Comparison of ENCODE assay signal across 9 mouse cellular contexts in the genomic region with DNA sequence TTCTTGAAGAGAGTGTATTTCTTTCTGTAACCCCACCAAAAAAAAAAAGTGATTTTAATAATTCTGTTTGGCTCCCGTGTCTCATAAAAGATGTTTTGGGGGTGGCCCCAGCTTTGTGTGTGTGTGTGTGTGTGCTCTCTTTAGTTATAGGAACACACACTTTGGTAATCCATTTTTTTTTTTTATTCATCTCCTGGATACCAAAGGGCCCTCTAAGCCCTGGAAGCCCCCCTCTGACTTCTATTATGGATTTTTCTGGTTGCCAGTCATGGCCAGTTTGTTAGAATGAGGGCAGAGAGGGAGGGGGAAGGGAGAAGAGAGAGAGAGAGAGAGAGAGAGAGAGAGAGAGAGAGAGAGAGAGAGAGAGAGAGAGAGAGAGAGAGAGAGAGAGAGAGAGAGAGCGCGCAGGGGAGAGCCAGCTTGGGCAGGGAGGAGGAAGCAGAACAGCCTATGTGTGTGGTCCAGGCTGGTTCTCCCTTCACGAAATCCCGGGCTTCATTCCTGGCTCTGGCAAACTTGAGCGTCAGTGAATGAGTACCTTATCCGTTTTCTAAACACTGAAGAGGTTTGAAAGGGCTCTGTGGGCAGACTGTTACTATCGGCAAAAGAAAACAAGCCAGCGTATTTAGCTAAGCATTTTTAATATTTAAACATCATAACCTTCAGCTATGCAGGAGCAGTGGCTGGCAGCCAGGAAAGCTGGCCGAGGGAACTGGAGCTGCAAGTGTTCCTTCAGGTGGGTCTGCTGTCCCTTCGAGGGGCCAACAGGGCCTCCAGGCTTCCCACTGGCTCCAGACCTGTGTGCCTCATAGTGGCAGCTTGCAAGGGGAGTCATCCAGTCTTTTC.
DNase-seq lines count a peak whose midpoint lies in the region; ATAC-seq and TF ChIP-seq lines count a peak whose summit lies in the region.
"Had no signal": no experiment of that assay in that cellular context is flagged by ENCODE, and none has a peak within 500 bp of the region (broad histone marks: within the 10 kb centered on the region; RNA-seq: fewer than 3 reads in every experiment).

No protein-coding gene starts in this region.

- no peak for TF ChIP-seq CTCF in kidney, adult 2 months (conservative IDR thresholded peaks at IDR 0.05; ENCODE audit: insufficient read depth, insufficient read length, low read depth, low read length)

- H3K27ac ChIP-seq in forebrain, embryonic 14.5 days (ENCODE audit: low read depth, low read length), result peak overlapping the region; percentile 53
- peak overlapping the region; percentile 83 for H3K27ac ChIP-seq in kidney, adult 2 months (ENCODE audit: insufficient read depth, low read depth, low read length)
- peak overlapping the region; percentile 96 for H3K27ac ChIP-seq in limb, embryonic 12.5 days
- H3K27ac ChIP-seq in neural tube, embryonic 13.5 days (replicated peaks), result peak overlapping the region; percentile 67

- peaks cover 14% of the 10 kb centered on the region for H3K4me1 ChIP-seq in forebrain, embryonic 14.5 days (ENCODE audit: control insufficient read depth, insufficient read depth, low read length)
- H3K4me1 ChIP-seq in kidney, adult 2 months (ENCODE audit: control insufficient read depth, insufficient read depth, low read length), result peaks cover 19% of the 10 kb centered on the region
- peaks cover 57% of the 10 kb centered on the region for H3K4me1 ChIP-seq in limb, embryonic 12.5 days (replicated peaks)
- peaks cover 33% of the 10 kb centered on the region for H3K4me1 ChIP-seq in neural tube, embryonic 13.5 days (replicated peaks)

- H3K36me3 ChIP-seq in forebrain, embryonic 14.5 days (ENCODE audit: control insufficient read depth, insufficient read depth, low read length), result no peaks in the 10 kb centered on the region
- H3K36me3 ChIP-seq in kidney, adult 2 months (ENCODE audit: control insufficient read depth, insufficient read depth, low read length), result no peaks in the 10 kb centered on the region
- H3K36me3 ChIP-seq in limb, embryonic 12.5 days, result no peaks in the 10 kb centered on the region
- H3K36me3 ChIP-seq in neural tube, embryonic 13.5 days, result no peaks in the 10 kb centered on the region

- H3K4me2 ChIP-seq in forebrain, embryonic 14.5 days (ENCODE audit: low read length), result peak overlapping the region; percentile 36
- H3K4me2 ChIP-seq in limb, embryonic 12.5 days, result peak overlapping the region; percentile 41
- peak overlapping the region; percentile 36 for H3K4me2 ChIP-seq in neural tube, embryonic 13.5 days

- 5% methylated on average over 11 of the region's 11 CpGs for WGBS in forebrain, embryonic 14.5 days
- 15% methylated on average over 11 of the region's 11 CpGs for WGBS in kidney, adult 2 months
- 12% methylated on average over 11 of the region's 11 CpGs for WGBS in limb, embryonic 12.5 days
- 16% methylated on average over 11 of the region's 11 CpGs for WGBS in neural tube, embryonic 13.5 days

- peak; percentile 57 for DNase-seq in adrenal gland, postnatal 10 days
- DNase-seq in adrenal gland, adult 18-20 months (ENCODE audit: low spot score in 2 of 2), result no peak
- peak; percentile 39 for DNase-seq in cerebellum, adult 11 months
- DNase-seq in forebrain, embryonic 14.5 days (ENCODE audit: low spot score), result peak; percentile 83
- DNase-seq in kidney, adult 2 months, result peak; percentile 84
- DNase-seq in thymus, postnatal 10 days (ENCODE audit: low spot score in 2 of 2), result no peak

- peak; percentile 67 for ATAC-seq in forebrain, embryonic 14.5 days
- peak; percentile 40; the same call in 1 of the 2 replicates for ATAC-seq in limb, embryonic 12.5 days (ENCODE audit: insufficient number of reproducible peaks, insufficient read depth, low FRiP score, low TSS enrichment, low read depth)
- ATAC-seq in neural tube, embryonic 13.5 days (ENCODE audit: low read depth), result peak; percentile 68

- no peak overlapping the region for H3K4me3 ChIP-seq in forebrain, embryonic 14.5 days (ENCODE audit: low read depth, low read length)
- H3K4me3 ChIP-seq in kidney, adult 2 months (ENCODE audit: insufficient read depth, low read depth, low read length), result no peak overlapping the region
- H3K4me3 ChIP-seq in limb, embryonic 12.5 days (replicated peaks), result 0 out of 2 replicates have a peak overlapping the region, but pooled peaks have one; percentile 0
- H3K4me3 ChIP-seq in neural tube, embryonic 13.5 days, result no peak overlapping the region
- H3K4me3 ChIP-seq: myocyte had no signal

- H3K27me3 ChIP-seq in forebrain, embryonic 14.5 days (replicated peaks; ENCODE audit: control insufficient read depth, insufficient read depth, low read length), result no peaks in the 10 kb centered on the region
- no peaks in the 10 kb centered on the region for H3K27me3 ChIP-seq in kidney, adult 2 months (replicated peaks; ENCODE audit: control insufficient read depth, insufficient read depth, low read length)
- H3K27me3 ChIP-seq in limb, embryonic 12.5 days, result no peaks in the 10 kb centered on the region
- H3K27me3 ChIP-seq in neural tube, embryonic 13.5 days, result no peaks in the 10 kb centered on the region

- no peaks in the 10 kb centered on the region for H3K9me3 ChIP-seq in forebrain, embryonic 14.5 days (replicated peaks; ENCODE audit: control insufficient read depth, low read length)
- H3K9me3 ChIP-seq in limb, embryonic 12.5 days, result no peaks in the 10 kb centered on the region
- H3K9me3 ChIP-seq in neural tube, embryonic 13.5 days, result peaks cover 5% of the 10 kb centered on the region; the same call in 1 of the 2 replicates

- TF ChIP-seq POLR2A in kidney, adult 2 months (IDR thresholded peaks at IDR 0.05; ENCODE audit: low read depth, low read length), result no peak

- peak overlapping the region; percentile 25; the same call in 1 of the 2 replicates for H3K9ac ChIP-seq in forebrain, embryonic 14.5 days (ENCODE audit: low read length)
- 0 out of 2 replicates have a peak overlapping the region, but pooled peaks have one; percentile 24 for H3K9ac ChIP-seq in limb, embryonic 12.5 days (replicated peaks)
- H3K9ac ChIP-seq in neural tube, embryonic 13.5 days, result peak overlapping the region; percentile 17; the same call in 1 of the 2 replicates

Comparison
In these comparisons a context has a peak if more than half of its experiments do, and no peak if none do; other contexts are left out.
1. DNase-seq: peak in adrenal gland, postnatal 10 days (single experiment), cerebellum, adult 11 months (single experiment), forebrain, embryonic 14.5 days (single experiment) and kidney, adult 2 months (single experiment); none in adrenal gland, adult 18-20 months (0 of 2) and thymus, postnatal 10 days (0 of 2).
2. Peak in every context shown above with its lines, with median percentiles within 50 percentile points of each other: ATAC-seq, H3K27ac ChIP-seq, H3K4me2 ChIP-seq and H3K9ac ChIP-seq.